Mouse (Mus musculus): ENCODE data around the gene Selenok. TPM values are rescaled to one million over a fixed set of nuclear protein-coding genes. Genes with fewer than 3 reads are reported as not detected.

Selenok gene
- total RNA-seq, 2 experiments from 2014 or later, result 136 to 149 TPM

Small RNAs within 50 kb of the gene (microRNA-seq; reads per million reads assigned to microRNA genes)
- gene Mir6947, result 0.85 to 1.8 reads per million in 2 experiments

Other genes with a start within 250 kb of the Selenok start
- 100 to 1,000 TPM; 115 to 117 TPM for gene Cacna2d3, start 246.4 kb upstream of the Selenok start, total RNA-seq (2021)
- 10 to 100 TPM; 71.7 to 74.3 TPM for gene Actr8, start 10.0 kb downstream of the Selenok start, total RNA-seq (2021)
- under 1 TPM; 0.71 to 0.76 TPM for gene Il17rb, start 40.6 kb downstream of the Selenok start, total RNA-seq (2021)
- gene Chdh, start 40.7 kb downstream of the Selenok start, total RNA-seq (2021), result 1 to 10 TPM in 1 of 2 experiments, under 1 TPM in 1; 0.43 to 1.3 TPM

Measured in layer of hippocampus, postnatal 14 days (tissue).